Mouse (Mus musculus): ENCODE data around the gene Ms4a4d.
"Not testable (repeated sequence)": the region's sequence is repeated elsewhere in the genome, so short reads cannot be mapped to it uniquely, and the experiment has no call there.

Gene Ms4a4d

DNA sequence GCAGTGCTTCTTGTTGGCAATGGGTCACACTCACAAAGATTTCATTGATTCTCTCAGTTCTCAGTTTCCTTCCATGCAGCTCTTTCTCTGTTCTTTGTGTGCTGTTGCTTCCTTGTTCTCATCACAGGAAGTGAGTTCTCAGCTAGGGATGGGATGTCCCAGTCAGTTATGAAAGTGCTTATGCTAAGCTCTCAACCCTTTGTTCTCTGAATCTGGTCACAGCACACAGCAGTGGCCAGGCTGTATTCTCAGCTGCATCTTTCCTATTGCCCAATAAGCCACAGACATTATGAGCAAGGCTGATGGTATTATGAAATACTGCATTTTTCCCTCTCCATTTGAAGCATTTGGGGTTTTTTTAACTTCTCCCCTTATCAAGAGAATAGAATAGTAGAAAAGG is 23.0 kb downstream of the Ms4a4d start:
- in situ Hi-C loops (cut with MboI, MseI), result not testable (repeated sequence)

- in situ Hi-C loops (cut with MboI, MseI), result no loop called here
Observed at GRCm38 (mm10) chr19:11574965-11575364, 38.4 kb downstream of the Ms4a4d start.

- in situ Hi-C loops (cut with MboI, MseI), result no loop called here
Observed at GRCm38 (mm10) chr19:11589205-11589604, 52.6 kb downstream of the Ms4a4d start.

DNA sequence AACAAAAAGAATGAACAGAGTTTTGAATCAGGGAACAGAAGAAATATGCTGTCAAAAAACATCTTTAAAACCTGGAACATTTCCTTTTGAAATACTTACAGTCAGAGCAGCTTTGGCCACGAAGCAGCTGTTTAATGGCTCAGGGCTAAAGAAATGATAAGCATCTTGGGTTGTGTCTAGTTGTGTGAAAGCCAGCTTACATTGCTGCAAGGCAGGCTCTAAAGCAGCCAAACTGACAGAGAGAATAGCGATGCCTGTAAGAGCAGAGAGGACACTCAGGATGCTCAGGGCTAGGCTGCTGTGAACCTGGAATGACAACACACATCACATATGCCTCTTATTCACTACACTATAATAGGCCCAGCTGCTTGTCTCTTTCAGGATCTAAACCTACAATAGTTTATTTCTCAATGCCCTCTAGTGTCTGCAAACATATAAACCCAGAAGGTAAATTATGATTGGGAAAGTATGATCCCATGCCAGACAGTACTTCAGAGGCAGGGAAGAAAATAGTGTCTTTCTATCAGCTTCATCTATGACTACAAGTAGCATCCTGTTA is 53.4 kb downstream of the Ms4a4d start:
- in situ Hi-C loops (cut with MboI, MseI), result no loop called here

DNA sequence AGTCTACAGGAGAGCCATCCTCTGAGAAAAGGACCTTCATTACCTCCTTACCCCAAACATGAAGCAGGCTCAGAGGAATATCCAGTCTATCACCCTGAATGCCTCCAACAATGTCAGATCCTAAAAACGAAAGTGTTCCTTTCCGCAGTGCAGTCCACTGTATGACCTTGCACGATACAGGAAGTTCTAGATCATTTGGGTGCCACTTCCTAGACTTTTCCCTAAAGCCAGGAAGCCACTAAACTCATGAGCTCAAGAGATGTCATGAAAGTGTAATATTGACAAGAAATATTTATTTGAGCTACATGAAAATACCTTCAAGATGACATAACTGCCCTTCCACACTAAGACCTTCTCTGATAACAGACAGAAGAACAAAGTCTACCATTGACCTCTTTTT is 64.7 kb downstream of the Ms4a4d start:
- in situ Hi-C loops (cut with MboI, MseI), result loop anchor here (5.0 kb wide), 1 partner anchor 134 kb away; the partner anchor contains the start of gene Ms4a6c

DNA sequence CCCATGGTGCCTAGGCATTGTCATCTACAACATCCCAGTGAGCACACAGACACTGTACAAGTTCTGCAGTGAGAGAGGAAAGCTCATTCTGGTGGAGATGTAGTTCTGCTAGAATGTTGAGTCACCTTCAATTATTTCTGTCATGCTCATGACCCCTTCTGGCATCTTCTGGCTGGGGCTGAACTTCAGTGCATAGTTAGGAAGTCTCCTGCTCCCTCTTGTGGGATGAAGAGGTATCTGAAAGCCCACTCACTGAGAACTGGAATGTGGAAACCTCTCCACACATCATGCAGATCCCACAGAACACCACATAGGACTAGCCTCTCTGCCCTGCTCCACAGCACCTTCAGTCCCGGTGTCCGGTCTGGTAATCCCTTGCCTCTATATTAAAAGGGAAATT is 65.4 kb downstream of the Ms4a4d start:
- in situ Hi-C loops (cut with MboI, MseI), result loop anchor here (5.0 kb wide), 1 partner anchor 135 kb away; the partner anchor contains the start of gene Ms4a6c

GRCm38 (mm10) chr19:11604603-11605002 is 68.0 kb downstream of the Ms4a4d start, which contains the start of gene Ms4a6d:
Ms4a6d (minus strand) TSS chr19:11604849.
- in situ Hi-C loops (cut with MboI, MseI), result loop anchor here (5.0 kb wide), 3 partner anchors 137 to 257 kb away; partner anchors contain the start of gene Ms4a6c

Data from regulatory T cell (primary cell).